Mouse (Mus musculus): ENCODE measurements around the gene 4930519G04Rik. TPM values are rescaled to one million over a fixed set of nuclear protein-coding genes. Genes with fewer than 3 reads are reported as not detected.
"Not testable (repeated sequence)": the region's sequence is repeated elsewhere in the genome, so short reads cannot be mapped to it uniquely, and the experiment has no call there.

The 4930519G04Rik gene
- polyA plus RNA-seq, 1 experiment from 2014 or later = not detected

DNA sequence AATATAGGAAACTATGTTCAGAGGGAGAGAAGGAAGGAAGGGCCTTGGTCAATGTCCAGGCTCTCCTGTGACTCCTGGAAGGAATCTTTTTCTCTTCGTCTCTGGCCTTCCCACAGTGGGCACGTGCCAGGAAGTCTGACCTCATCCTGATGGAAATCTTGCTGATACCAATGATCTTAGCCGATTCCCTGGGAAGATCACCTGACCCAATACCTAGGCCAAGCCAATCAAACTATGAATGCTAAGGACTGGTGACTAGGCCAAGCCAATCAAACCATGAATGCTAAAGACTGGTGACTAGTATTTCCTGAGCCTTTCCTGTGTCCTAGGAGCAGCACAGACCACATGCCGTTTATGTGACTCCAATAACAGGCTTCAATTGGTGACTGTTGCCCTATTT lies 60.2 kb downstream of the 4930519G04Rik start:
- no peaks in the 10 kb centered on the region for H3K36me3 ChIP-seq
- H3K4me1 ChIP-seq = no peaks in the 10 kb centered on the region
- 61% methylated on average over 4 of the region's 4 CpGs for WGBS
- no peak overlapping the region for H3K27ac ChIP-seq (replicated peaks)
- no peaks in the 10 kb centered on the region for H3K27me3 ChIP-seq
- H3K4me3 ChIP-seq (replicated peaks) = no peak overlapping the region
- ATAC-seq (ENCODE audit: insufficient number of reproducible peaks, low FRiP score, low TSS enrichment, low read depth) = no peak
- no peak overlapping the region for H3K4me2 ChIP-seq (replicated peaks)
- H3K9ac ChIP-seq = no peak overlapping the region
- H3K9me3 ChIP-seq (replicated peaks) = no peaks in the 10 kb centered on the region

DNA sequence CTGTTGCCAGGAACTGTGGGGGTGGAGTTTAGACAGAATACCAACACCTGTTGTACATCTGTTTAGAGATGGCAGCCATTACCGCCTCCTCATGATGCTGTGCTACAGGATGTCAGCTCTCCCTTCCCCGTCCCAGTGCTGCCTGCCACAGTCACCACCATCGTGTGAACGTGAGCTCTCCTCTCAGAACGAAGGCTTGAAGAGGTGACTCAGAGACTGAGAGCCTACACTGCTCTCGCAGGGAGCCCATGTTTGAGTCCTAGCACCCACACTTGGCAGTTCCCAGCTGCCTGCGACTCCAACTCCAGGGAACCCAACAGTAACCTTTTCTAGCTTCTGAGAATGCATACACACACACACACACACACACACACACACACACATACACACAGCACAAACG lies 61.4 kb downstream of the 4930519G04Rik start:
- Histone ChIP-seq H3K27me3 (no peaks in the 10 kb centered on the region), H3K27ac (replicated peaks) (no peak overlapping the region), H3K4me2 (replicated peaks) (no peak overlapping the region), H3K36me3 (no peaks in the 10 kb centered on the region), H3K4me3 (replicated peaks) (no peak overlapping the region), H3K4me1 (no peaks in the 10 kb centered on the region), H3K9ac (no peak overlapping the region), H3K9me3 (replicated peaks) (no peaks in the 10 kb centered on the region)
- no peak for ATAC-seq (ENCODE audit: insufficient number of reproducible peaks, low FRiP score, low TSS enrichment, low read depth)
- 67% methylated on average over 8 of the region's 8 CpGs for WGBS

DNA sequence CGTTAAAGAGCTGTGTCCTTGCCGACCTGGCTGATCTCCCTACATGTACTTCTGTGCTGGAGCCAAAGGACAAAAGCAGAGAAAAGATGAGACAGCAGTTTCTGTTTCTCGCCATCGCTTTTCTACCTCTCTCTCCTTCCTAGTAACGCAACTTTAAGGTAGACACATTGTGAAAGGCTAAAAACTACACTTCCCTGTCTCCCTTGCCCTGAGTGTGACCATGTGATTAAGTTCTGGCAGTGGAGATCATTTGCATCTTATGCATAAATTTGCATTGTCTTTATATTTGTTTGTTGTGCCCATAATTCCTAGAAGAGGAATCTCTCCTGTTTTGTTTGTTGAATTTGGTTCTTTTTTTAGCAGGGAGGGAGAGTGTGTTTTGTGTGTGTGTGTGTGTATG lies 62.4 kb downstream of the 4930519G04Rik start:
- WGBS = 71% methylated on average over 5 of the region's 5 CpGs
- ATAC-seq (ENCODE audit: insufficient number of reproducible peaks, low FRiP score, low TSS enrichment, low read depth) = no peak
- H3K4me1 ChIP-seq = no peaks in the 10 kb centered on the region
- no peaks in the 10 kb centered on the region for H3K9me3 ChIP-seq (replicated peaks)
- H3K36me3 ChIP-seq = no peaks in the 10 kb centered on the region
- H3K27ac ChIP-seq (replicated peaks) = no peak overlapping the region
- H3K4me3 ChIP-seq (replicated peaks) = no peak overlapping the region
- no peak overlapping the region for H3K9ac ChIP-seq
- H3K27me3 ChIP-seq = no peaks in the 10 kb centered on the region
- H3K4me2 ChIP-seq (replicated peaks) = no peak overlapping the region

DNA sequence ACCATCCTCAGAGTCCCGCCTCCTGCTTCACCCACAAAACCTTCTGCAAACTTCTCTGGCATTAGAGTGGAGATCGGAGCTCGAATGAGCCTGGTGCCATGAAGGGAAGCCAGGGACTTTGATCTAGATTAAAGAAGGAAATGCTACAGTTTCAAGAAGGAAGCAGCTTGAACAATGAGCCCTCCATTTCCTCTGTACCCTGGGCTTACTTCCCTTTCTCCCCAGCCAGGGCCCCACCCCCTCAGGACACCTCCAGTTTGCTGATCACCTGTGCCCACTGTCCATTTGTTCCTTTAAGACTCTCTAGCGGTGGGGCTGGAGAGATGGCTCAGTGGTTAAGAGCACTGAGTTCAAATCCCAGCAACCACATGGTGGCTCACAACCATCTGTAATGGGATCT lies 63.3 kb downstream of the 4930519G04Rik start:
- 76% methylated on average over 4 of the region's 4 CpGs for WGBS

DNA sequence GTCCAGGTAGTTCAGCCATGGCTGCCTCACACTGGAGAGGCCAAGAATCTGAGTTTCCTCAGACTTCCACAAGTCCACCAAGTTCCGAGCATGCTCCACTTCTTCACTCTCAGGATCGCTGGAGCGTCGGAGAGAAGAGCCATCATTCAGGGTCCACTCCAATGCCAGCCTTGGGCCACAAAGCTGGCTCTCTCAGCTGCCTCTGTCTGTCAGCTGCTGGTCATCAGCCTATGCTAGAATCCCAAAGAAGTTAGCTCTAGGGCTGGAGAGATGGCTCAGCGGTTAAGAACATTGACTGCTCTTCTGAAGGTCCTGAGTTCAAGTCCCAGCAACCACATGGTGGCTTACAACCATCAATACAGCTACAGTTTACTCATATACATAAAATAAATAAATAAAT lies 63.9 kb downstream of the 4930519G04Rik start:
- not testable (repeated sequence) for H3K4me3 ChIP-seq (replicated peaks); H3K4me2 ChIP-seq (replicated peaks); H3K27me3 ChIP-seq; H3K9ac ChIP-seq; H3K36me3 ChIP-seq; H3K27ac ChIP-seq (replicated peaks); ATAC-seq (ENCODE audit: insufficient number of reproducible peaks, low FRiP score, low TSS enrichment, low read depth); H3K9me3 ChIP-seq (replicated peaks); H3K4me1 ChIP-seq
- WGBS = 88% methylated on average over 5 of the region's 5 CpGs

More for the DNA sequence above, 63.3 kb downstream of the 4930519G04Rik start:
- no peak for ATAC-seq (ENCODE audit: insufficient number of reproducible peaks, low FRiP score, low TSS enrichment, low read depth)
- Histone ChIP-seq H3K4me2 (replicated peaks) (no peak overlapping the region), H3K4me1 (no peaks in the 10 kb centered on the region), H3K9ac (no peak overlapping the region), H3K27me3 (no peaks in the 10 kb centered on the region), H3K9me3 (replicated peaks) (no peaks in the 10 kb centered on the region), H3K36me3 (no peaks in the 10 kb centered on the region), H3K27ac (replicated peaks) (no peak overlapping the region), H3K4me3 (replicated peaks) (no peak overlapping the region)

DNA sequence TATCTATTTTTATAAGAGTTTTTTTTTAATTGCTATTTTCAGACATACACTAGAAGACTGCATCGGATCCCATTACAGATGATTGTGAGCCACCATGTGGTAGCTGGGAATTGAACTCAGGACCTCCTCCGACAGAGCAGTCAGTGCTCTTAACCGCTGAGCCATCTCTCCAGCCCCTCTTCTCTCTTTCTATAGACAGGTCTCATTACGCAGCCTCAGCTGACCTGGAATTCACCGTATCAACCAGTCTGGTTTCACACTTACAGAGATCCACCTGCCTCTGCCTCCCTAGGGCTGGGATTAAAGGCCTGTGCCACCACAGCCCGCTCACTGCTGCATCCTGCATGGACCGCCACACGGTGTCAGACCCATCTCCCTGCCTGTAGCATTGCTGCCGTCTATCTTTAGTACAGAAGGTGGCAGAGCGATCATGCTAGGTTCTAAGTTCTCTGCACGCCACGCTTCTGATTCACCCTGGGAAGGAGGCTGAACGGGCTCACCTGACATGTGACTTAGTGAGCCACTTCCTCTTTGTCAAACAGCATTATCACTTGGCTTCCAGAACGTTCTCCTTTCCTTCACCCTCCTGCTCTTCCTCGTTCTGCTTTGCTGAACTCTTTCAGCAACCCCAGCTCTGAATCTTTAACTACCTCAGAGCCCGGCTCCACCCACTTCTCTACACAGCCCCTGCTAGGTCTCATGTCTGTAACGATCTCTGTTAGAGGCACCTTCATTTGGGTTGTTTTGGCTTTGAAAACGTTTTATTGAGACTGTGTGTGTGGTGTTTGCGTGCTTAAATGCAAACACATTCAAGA lies 68.3 kb downstream of the 4930519G04Rik start:
- Histone ChIP-seq H3K4me3 (replicated peaks) (no peak overlapping the region), H3K36me3 (no peaks in the 10 kb centered on the region), H3K27ac (replicated peaks) (no peak overlapping the region), H3K4me2 (replicated peaks) (no peak overlapping the region), H3K9me3 (replicated peaks) (no peaks in the 10 kb centered on the region), H3K9ac (no peak overlapping the region), H3K27me3 (no peaks in the 10 kb centered on the region), H3K4me1 (peaks cover 3% of the 10 kb centered on the region; the same call in 1 of the 2 replicates)
- no peak for ATAC-seq (ENCODE audit: insufficient number of reproducible peaks, low FRiP score, low TSS enrichment, low read depth)
- WGBS = 70% methylated on average over 19 of the region's 19 CpGs

DNA sequence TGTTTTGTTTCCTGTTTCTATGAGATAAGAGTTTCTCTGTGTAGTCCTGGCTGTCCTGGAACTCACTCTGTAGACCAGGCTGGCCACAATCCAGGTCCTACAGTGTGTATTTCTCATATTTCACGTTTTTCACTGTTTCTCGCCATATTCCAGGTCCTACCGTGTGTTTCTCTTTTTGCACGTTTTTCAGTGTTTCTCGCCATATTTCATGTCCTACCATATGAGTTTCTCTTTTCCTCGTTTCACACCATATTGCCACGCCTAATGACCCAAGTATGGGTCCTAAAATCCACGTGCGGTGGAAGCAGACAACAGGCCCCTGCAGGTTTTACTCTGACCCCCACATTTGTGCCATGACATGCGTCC lies 68.9 kb downstream of the 4930519G04Rik start:
- Histone ChIP-seq H3K4me2 (replicated peaks) (no peak overlapping the region), H3K9me3 (replicated peaks) (no peaks in the 10 kb centered on the region), H3K4me3 (replicated peaks) (no peak overlapping the region), H3K27me3 (no peaks in the 10 kb centered on the region), H3K36me3 (no peaks in the 10 kb centered on the region), H3K9ac (no peak overlapping the region), H3K27ac (replicated peaks) (no peak overlapping the region), H3K4me1 (peaks cover 3% of the 10 kb centered on the region; the same call in 1 of the 2 replicates)
- 56% methylated on average over 10 of the region's 10 CpGs for WGBS
- no peak; the same call in 1 of the 2 replicates for ATAC-seq (ENCODE audit: insufficient number of reproducible peaks, low FRiP score, low TSS enrichment, low read depth)

DNA sequence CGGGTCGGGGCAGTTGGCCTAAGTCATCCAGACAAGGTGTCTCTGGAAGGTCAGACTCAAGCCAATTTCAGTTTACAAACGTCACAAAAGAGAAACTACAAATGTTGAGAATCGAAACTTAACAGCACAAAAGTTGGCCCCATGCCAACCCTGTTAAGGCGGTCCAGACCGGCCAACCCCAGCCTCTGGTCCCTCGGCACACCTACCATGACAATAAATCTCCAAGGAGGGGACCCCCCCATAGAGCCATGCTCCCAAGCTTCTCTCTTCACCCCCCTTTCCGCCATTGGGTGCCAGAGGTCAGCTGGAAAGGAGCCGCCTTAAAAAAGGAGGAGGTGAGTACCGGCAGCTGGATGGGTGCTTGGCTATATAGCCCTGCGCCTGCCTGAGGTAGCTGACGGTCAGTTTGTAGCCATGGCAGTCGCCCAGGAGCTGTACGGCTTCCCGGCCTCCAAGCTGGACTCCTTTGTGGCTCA lies 69.6 kb downstream of the 4930519G04Rik start, which contains the start of gene Oasl1:
Gene Oasl1 (plus strand): TSS at position 243 of the 476 bp plus-strand sequence.
- no peak for ATAC-seq (ENCODE audit: insufficient number of reproducible peaks, low FRiP score, low TSS enrichment, low read depth)
- Histone ChIP-seq H3K4me3 (replicated peaks) (peak within 1 kb of the TSS; percentile 32), H3K4me1 (peaks cover 3% of the 10 kb centered on the region; the same call in 1 of the 2 replicates), H3K4me2 (replicated peaks) (peak within 1 kb of the TSS; percentile 43), H3K9ac (no peak within 1 kb of the TSS), H3K27me3 (no peaks in the 10 kb centered on the region), H3K9me3 (replicated peaks) (no peaks in the 10 kb centered on the region), H3K36me3 (no peaks in the 10 kb centered on the region), H3K27ac (replicated peaks) (no peak within 1 kb of the TSS)
- WGBS = 38% methylated on average over 15 of the region's 15 CpGs

DNA sequence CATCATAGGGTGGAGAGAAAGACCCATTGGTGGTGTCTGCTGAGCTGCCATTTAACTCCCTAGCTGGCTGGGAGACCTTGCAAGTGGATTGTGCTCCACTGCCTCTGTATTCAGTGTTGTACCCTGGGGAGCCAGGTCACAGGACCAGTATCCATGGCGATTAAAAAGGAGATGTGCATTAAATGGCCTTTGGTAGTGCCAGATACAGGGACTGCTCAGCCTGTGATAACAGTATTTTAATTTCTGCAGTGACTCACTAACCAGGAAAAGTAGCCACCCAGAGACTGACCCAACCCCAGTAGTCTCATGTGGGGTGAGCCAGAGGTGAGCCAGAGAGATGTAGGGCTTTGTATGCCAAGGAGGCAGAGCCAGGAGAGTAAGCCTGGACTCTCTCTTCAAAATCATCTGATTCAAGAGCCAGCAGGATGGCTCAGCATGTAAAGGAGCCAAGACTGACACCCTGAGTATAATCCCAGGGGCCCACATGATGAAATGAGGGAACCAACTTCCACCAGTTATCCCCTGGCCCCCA lies 72.8 kb downstream of the 4930519G04Rik start:
- Histone ChIP-seq H3K4me1 (peaks cover 3% of the 10 kb centered on the region; the same call in 1 of the 2 replicates), H3K9me3 (replicated peaks) (no peaks in the 10 kb centered on the region), H3K4me2 (replicated peaks) (no peak overlapping the region), H3K9ac (no peak overlapping the region), H3K36me3 (no peaks in the 10 kb centered on the region), H3K27ac (replicated peaks) (no peak overlapping the region), H3K27me3 (no peaks in the 10 kb centered on the region), H3K4me3 (replicated peaks) (no peak overlapping the region)
- no peak for ATAC-seq (ENCODE audit: insufficient number of reproducible peaks, low FRiP score, low TSS enrichment, low read depth)
- 72% methylated on average over 1 of the region's 1 CpGs for WGBS

DNA sequence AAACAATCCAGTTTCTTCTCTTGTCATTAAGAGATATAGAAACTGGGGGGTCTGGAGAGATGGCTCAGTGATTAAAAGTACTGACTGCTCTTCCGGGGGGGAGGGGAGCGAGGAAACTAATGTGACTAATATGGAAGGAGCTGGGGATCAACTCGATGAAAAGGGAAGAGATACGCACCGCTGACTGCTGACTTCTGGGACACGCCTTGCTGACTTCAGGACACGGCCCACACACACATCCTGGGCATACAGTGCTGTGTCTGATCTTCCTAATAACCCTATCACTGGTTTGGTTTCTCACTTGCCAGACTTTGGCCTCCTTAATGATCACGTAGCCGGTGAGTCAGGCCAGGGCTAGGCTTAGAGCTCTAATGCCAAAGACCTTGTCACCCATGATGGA lies 73.3 kb downstream of the 4930519G04Rik start:
- H3K9ac ChIP-seq = no peak overlapping the region
- no peak overlapping the region for H3K4me2 ChIP-seq (replicated peaks)
- no peaks in the 10 kb centered on the region for H3K9me3 ChIP-seq (replicated peaks)
- no peaks in the 10 kb centered on the region for H3K36me3 ChIP-seq
- no peak overlapping the region for H3K27ac ChIP-seq (replicated peaks)
- peaks cover 3% of the 10 kb centered on the region; the same call in 1 of the 2 replicates for H3K4me1 ChIP-seq
- no peak for ATAC-seq (ENCODE audit: insufficient number of reproducible peaks, low FRiP score, low TSS enrichment, low read depth)
- 79% methylated on average over 9 of the region's 9 CpGs for WGBS
- H3K27me3 ChIP-seq = no peaks in the 10 kb centered on the region
- no peak overlapping the region for H3K4me3 ChIP-seq (replicated peaks)

DNA sequence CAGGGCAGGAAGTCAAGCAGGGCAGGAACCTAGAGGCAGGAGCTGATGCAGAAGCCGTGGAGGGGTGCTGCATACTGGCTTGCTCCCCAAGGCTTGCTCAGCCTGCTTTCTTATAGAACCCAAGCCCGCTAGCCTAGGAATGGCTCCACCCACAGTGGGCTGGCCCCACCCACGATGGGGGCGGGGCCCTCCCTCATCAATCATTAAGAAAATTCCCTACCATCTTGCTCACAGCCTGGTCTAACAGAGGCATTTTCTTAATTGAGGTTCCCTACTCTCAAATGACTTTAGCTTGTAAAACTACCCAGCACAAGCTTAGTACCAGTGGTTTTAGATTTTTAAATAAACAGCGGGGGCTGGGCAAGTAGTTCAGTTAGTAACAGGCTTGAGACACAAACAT lies 78.2 kb downstream of the 4930519G04Rik start:
- no peak overlapping the region for H3K9ac ChIP-seq
- H3K4me3 ChIP-seq (replicated peaks) = no peak overlapping the region
- H3K36me3 ChIP-seq = no peaks in the 10 kb centered on the region
- H3K27ac ChIP-seq (replicated peaks) = no peak overlapping the region
- no peaks in the 10 kb centered on the region for H3K4me1 ChIP-seq
- H3K27me3 ChIP-seq = no peaks in the 10 kb centered on the region
- H3K4me2 ChIP-seq (replicated peaks) = no peak overlapping the region
- no peaks in the 10 kb centered on the region for H3K9me3 ChIP-seq (replicated peaks)
- no peak for ATAC-seq (ENCODE audit: insufficient number of reproducible peaks, low FRiP score, low TSS enrichment, low read depth)
- 57% methylated on average over 5 of the region's 5 CpGs for WGBS
